Mouse (Mus musculus): ENCODE measurements around the gene Nr1h3.

- TF ChIP-seq EP300 (IDR thresholded peaks at IDR 0.05; ENCODE audit: low read depth) (no peak), CTCF (IDR thresholded peaks at IDR 0.05; ENCODE audit: low read depth) (no peak)
Measured at GRCm38 (mm10) chr2:91179825-91180224, 22.8 kb downstream of the Nr1h3 start.
